Mouse (Mus musculus) brain, embryonic 14.5 days (tissue): ENCODE measurements around the gene Atg4a-ps.

Experiments used
- CTCF ChIP-seq: fragments of 200-500 bp; IDR thresholded peaks from 2 replicates; pipeline ENCODE4 v1.5.1; 2012; ENCODE audit warnings: inconsistent platforms, mild to moderate bottlenecking, moderate library complexity, borderline replicate concordance; ENCODE audit not compliant: insufficient read depth, insufficient read length; ENCODE audit errors: extremely low read depth
- POLR2A ChIP-seq: fragments of 200-500 bp; IDR thresholded peaks from 2 replicates; pipeline ENCODE4 v1.6.1; 2012; ENCODE audit warnings: mild to moderate bottlenecking, inconsistent platforms, borderline replicate concordance; ENCODE audit not compliant: poor library complexity, insufficient read depth, insufficient read length, severe bottlenecking; ENCODE audit errors: extremely low read depth

DNA sequence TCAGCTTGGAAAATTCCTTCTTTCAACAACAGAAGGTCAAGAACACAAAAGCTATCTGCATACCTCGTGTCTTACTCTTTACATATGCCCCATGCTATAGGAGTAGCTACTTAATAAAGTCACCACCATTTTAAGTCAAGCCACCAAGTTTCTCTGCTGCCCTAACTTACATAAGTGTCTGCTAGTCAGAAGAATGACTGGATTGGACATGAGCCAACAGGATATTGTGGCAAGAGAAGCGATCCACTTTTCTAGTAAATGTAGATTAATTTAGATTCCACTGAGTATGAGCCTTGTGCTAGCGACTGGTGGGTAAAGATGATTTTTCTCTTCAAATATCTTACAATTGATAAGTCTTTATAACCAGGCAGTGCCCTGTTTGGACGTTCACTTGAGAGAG is 12.0 kb downstream of the Atg4a-ps start:
- no peak for TF ChIP-seq CTCF
- no peak for TF ChIP-seq POLR2A
